Mouse (Mus musculus) stomach, postnatal 0 days (tissue): ENCODE data around the gene Gm7173. TPM values are rescaled to one million over a fixed set of nuclear protein-coding genes. Genes with fewer than 3 reads are reported as not detected.
A peak's percentile ranks its signal among the peaks of the same experiment; 100 is the strongest.

Experiments used
- ATAC-seq: fragments of 200-750 bp; cut with Nextera tagmentation; 2 replicates; pipeline ENCODE4 v1.8.0; 2017; ENCODE audit not compliant: low FRiP score, low TSS enrichment
- DNase-seq: peaks from one replicate; pipeline ENCODE4 v3.0.0-alpha.2; 2016; ENCODE audit warnings: low spot score
- H3K27ac ChIP-seq: fragments of 300-500 bp; sonication (generic); replicated peaks from 2 replicates; pipeline ENCODE4 v1.5.1; 2014; ENCODE audit warnings: mild to moderate bottlenecking, control low read depth
- H3K27me3 ChIP-seq: fragments of 300-500 bp; sonication (generic); 2 replicates; pipeline ENCODE4 v1.6.1; 2014; ENCODE audit warnings: low read length; ENCODE audit not compliant: control insufficient read depth, insufficient read depth
- H3K36me3 ChIP-seq: fragments of 300-500 bp; sonication (generic); 2 replicates; pipeline ENCODE4 v1.6.1; 2014; ENCODE audit warnings: low read length, mixed read lengths; ENCODE audit not compliant: control insufficient read depth, insufficient read depth
- H3K4me1 ChIP-seq: fragments of 300-500 bp; sonication (generic); replicated peaks from 2 replicates; pipeline ENCODE4 v1.6.1; 2014; ENCODE audit warnings: antibody characterized with exemption; ENCODE audit not compliant: control insufficient read depth, insufficient read depth
- H3K4me2 ChIP-seq: fragments of 300-500 bp; sonication (generic); replicated peaks from 2 replicates; pipeline ENCODE4 v1.6.1; 2014; ENCODE audit warnings: low read depth, mild to moderate bottlenecking, control low read depth, moderate library complexity
- H3K4me3 ChIP-seq: fragments of 300-500 bp; sonication (generic); 2 replicates; pipeline ENCODE4 v1.5.1; 2014; ENCODE audit warnings: low read depth, low read length, control low read depth
- H3K9ac ChIP-seq: fragments of 300-500 bp; sonication (generic); 2 replicates; pipeline ENCODE4 v1.6.1; 2014; ENCODE audit warnings: mild to moderate bottlenecking, low read length, control low read depth, mixed read lengths
- H3K9me3 ChIP-seq: fragments of 300-500 bp; sonication (generic); 2 replicates; pipeline ENCODE4 v1.6.1; 2016; ENCODE audit warnings: low read length; ENCODE audit not compliant: control insufficient read depth
- CTCF ChIP-seq: IDR thresholded peaks from 2 replicates; pipeline ENCODE4 v1.5.1; 2016; ENCODE audit warnings: antibody characterized with exemption, low read depth, mild to moderate bottlenecking, moderate library complexity
- EP300 ChIP-seq: optimal IDR thresholded peaks from 2 replicates; pipeline ENCODE3; 2016; ENCODE audit warnings: antibody characterized with exemption
- WGBS: fragments of 180-500 bp; shearing (Covaris S2); extraction: QIAGEN DNeasy Blood & Tissue Kit; methylation state at CpG from one replicate; pipeline ENCODE4 v1.1.7; 2014; 5-methylcytosine and 5-hydroxymethylcytosine counted together
- polyA plus RNA-seq: library from polyadenylated mRNA; unstranded; fragments of >200 nt; fragmentation: Nextera tagmentation; extraction: Ambion mirVana; gene quantifications from 2 replicates; pipeline ENCODE4 v1.2.1, GENCODE M21; 2015

Gene Gm7173
- 0.11 and 0.16 TPM in 2 replicates for polyA plus RNA-seq

DNA sequence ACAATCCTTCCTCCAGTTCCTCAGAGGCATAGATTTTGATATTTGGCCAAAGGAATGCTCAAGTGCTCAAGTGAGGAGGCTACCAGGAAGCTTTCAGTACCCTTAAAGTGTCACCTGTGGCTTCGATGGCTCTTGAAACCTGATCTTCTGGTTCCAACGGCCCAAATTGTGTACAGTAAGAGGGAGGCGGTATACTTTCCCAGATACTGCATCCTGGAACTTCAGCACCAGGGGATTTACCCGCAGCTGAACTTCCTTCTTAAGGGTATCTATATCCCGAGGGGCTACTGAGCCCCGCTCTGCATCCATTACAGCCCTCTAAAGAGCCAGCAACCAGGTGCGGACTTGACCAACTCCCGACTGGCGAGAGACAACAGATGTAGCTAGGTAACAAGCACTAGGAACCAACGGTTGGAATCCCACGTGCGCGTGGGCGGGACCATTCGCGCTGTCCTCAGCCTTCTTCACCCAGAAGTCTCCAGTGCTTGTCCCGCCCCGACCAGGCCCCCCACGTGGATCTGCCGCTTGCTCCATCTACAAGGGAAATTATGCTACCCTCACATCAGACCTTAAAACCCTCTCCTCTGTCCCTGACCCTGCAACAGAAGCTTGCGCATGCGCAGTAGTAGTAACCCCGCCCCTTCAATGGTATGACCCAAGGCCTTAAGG lies at the start of gene Gm7173:
TSS of gene Gm7173 (minus strand) at position 309 of the 669 bp plus-strand sequence.
- TF ChIP-seq CTCF (no peak), EP300 (no peak)
- Histone ChIP-seq H3K9ac (no peak within 1 kb of the TSS), H3K9me3 (no peaks in the 10 kb centered on the region), H3K27ac (no peak within 1 kb of the TSS), H3K27me3 (no peaks in the 10 kb centered on the region), H3K4me2 (peak within 1 kb of the TSS; percentile 49), H3K36me3 (no peaks in the 10 kb centered on the region), H3K4me3 (peak within 1 kb of the TSS; percentile 35), H3K4me1 (no peaks in the 10 kb centered on the region)
- DNase-seq = peak; percentile 33
- 18% methylated on average over 23 of the region's 23 CpGs for WGBS
- ATAC-seq = peak; percentile 79

DNA sequence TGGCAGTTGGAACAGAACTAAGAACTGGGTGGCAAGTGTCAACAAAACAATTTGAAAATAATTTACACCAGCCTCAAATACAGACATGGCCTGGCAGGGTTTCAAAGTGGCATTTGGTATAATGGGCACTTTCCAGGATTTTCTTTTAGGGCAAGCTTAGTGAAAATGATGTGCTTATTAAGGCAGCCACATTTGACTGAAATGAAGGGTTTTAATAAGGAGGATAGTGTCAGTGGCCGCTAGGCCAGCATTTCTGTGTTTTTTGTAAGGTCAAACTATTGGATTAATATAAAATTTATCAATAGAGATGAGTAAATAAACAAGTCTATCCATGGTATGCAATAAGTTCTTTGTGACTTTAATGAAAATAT lies 546 bp upstream of the Gm7173 start:
- ATAC-seq = no peak
- peak overlapping the region; percentile 49 for H3K4me2 ChIP-seq
- no peak for DNase-seq
- H3K36me3 ChIP-seq = no peaks in the 10 kb centered on the region
- H3K4me1 ChIP-seq = no peaks in the 10 kb centered on the region
- H3K4me3 ChIP-seq = peak overlapping the region; percentile 35; the same call in 1 of the 2 replicates
- no peak for TF ChIP-seq CTCF
- TF ChIP-seq EP300 = no peak
- 68% methylated on average over 1 of the region's 1 CpGs for WGBS
- no peaks in the 10 kb centered on the region for H3K9me3 ChIP-seq
- H3K27ac ChIP-seq = no peak overlapping the region
- no peaks in the 10 kb centered on the region for H3K27me3 ChIP-seq
- no peak overlapping the region for H3K9ac ChIP-seq

DNA sequence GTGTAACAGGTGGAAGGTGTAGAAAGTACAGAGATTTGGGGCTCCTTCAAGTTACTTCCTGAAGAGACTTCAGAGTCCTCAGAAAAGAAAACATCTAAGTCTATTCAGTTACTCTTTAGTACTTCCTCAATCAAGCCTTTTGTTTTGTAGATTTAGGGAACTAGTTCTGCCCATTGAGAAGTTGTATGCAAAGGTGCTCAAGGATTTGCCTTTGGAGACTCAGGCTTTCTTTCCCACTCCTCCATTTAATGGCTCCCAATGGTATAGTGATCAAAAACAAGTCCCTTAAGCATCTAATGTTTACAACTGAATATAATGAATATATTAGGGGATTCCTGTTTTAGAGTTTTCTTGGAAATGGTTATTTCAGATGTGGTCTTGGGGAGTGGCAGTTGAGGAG lies 200.3 kb downstream of the Gm7173 start:
- Histone ChIP-seq H3K9me3 (no peaks in the 10 kb centered on the region), H3K9ac (no peak overlapping the region), H3K36me3 (no peaks in the 10 kb centered on the region), H3K27me3 (no peaks in the 10 kb centered on the region), H3K4me2 (no peak overlapping the region), H3K4me1 (no peaks in the 10 kb centered on the region), H3K4me3 (no peak overlapping the region), H3K27ac (no peak overlapping the region)
- no peak for ATAC-seq
- no peak for TF ChIP-seq CTCF
- no peak for TF ChIP-seq EP300
- DNase-seq = no peak

Other genes starting within 250 kb of the Gm7173 start
- gene Mageb16, start 154.2 kb upstream of the Gm7173 start, polyA plus RNA-seq = not detected in 2 replicates